Mouse (Mus musculus): ENCODE data around the gene St6gal2. TPM values are rescaled to one million over a fixed set of nuclear protein-coding genes. Genes with fewer than 3 reads are reported as not detected.

St6gal2 gene
- total RNA-seq, 2 experiments from 2014 or later = not detected

Other genes with a start within 250 kb of the St6gal2 start
- not detected in 2 replicates for gene Vmn2r118, start 179.8 kb downstream of the St6gal2 start, total RNA-seq (2015; ENCODE audit: low replicate concordance)
- 0.14 TPM in 1 of 2 replicates, not detected in the other for gene Vmn2r118, start 179.8 kb downstream of the St6gal2 start, total RNA-seq (2017; ENCODE audit: low replicate concordance)

Data from erythroblast, adult 5-6 weeks (primary cell).